Mouse (Mus musculus) cerebellum, postnatal 10 days (tissue): Measurements from ENCODE around the gene Gm20826.
"Not testable (repeated sequence)": the region's sequence is repeated elsewhere in the genome, so short reads cannot be mapped to it uniquely, and the experiment has no call there.

Experiments
- DNase-seq, 2 experiments: peaks; one replicate each; pipeline ENCODE4 v3.0.0; 2021; ENCODE audit warnings: mixed read lengths in 2 of 2

Gene Gm20826

DNA sequence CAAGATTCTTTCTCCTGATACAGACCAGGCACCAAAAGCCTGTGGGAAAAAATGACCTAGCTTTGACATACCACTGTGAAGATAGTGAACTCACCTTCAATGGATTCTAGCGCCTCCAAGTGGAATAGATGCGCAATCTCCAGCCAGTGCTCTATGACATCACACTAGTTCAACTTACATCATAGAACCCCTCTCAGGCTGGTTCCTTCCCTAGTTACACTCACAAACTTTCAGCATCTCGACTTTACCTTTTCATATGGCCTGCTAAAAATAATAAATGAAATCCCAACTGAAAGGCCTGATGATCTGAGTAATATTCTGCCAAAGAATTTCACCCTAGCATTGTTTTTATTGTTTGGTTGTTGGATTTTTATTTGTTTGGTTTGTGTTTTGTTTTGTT, at the start of gene Gm20826:
Gm20826 (minus strand) TSS at position 101 of the 400 bp plus-strand sequence.
- not testable (repeated sequence) for DNase-seq
